Mouse (Mus musculus): Measurements from ENCODE around the gene Dolk.

DNA sequence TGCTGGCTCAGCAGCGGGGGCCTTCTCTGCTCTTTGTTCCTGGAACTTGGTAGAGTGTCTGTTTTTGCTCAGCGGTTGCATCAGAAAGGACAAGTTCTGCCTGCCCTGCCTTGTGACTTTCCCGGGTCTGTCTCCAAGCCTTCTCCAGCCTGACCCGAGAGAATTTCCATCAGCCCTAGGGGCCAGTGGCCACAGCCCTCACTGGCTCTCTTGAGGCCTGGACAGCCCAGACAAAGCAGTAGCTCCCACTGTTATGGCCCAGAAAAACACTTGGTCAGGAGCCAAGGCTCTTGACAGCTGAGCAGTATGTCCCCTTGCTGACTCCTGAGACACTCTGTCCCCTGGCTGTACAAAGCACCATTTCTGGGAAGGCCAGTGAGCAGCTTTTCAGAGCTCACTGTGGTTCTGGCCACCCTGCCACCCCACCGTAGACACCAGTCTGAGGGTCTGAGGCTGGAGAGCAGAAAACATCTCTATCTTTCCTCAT, 20.3 kb downstream of the Dolk start, which contains the start of gene Phyhd1:
- TF ChIP-seq CTCF (IDR thresholded peaks at IDR 0.05; ENCODE audit: borderline replicate concordance, insufficient read depth, low read length) (no peak), POLR2A (IDR thresholded peaks at IDR 0.05; ENCODE audit: low read depth, low read length) (peak; percentile 43; the same call in 1 of the 2 replicates)
